Mouse (Mus musculus) kidney, adult 2 months (tissue): ENCODE data around the gene Zfp78.

Experiments used
- CTCF ChIP-seq: fragments of 200-500 bp; conservative IDR thresholded peaks from 2 replicates; pipeline ENCODE4 v1.5.1; 2011; ENCODE audit warnings: low read depth, mild to moderate bottlenecking, control low read depth, low read length, moderate library complexity, mixed read lengths; ENCODE audit not compliant: insufficient read depth, insufficient read length
- POLR2A ChIP-seq: fragments of 200-500 bp; IDR thresholded peaks from one replicate; pipeline ENCODE4 v1.6.1; 2011; ENCODE audit warnings: low read depth, low read length, control low read depth

- TF ChIP-seq POLR2A (no peak), CTCF (peak; percentile 50; the same call in 1 of the 2 replicates)
Observed at GRCm38 (mm10) chr7:6410043-6410442, 47.0 kb downstream of the Zfp78 start, which contains the start of gene Gm20715.
